Mouse (Mus musculus) myocyte (in vitro differentiated cells): ENCODE measurements around the gene Dohh. TPM values are rescaled to one million over a fixed set of nuclear protein-coding genes. Genes with fewer than 3 reads are reported as not detected.
A peak's percentile ranks its signal among the peaks of the same experiment; 100 is the strongest.

Experiments used
- H3K27me3 ChIP-seq: one replicate; pipeline ENCODE4 v1.6.1; 2011; ENCODE audit not compliant: control insufficient read depth, insufficient read depth, insufficient read length
- H3K36me3 ChIP-seq: one replicate; pipeline ENCODE4 v1.6.1; 2011; ENCODE audit not compliant: control insufficient read depth, insufficient read depth
- H3K4me2 ChIP-seq: one replicate; pipeline ENCODE4 v1.6.1; 2011; ENCODE audit warnings: low read depth, control low read depth
- H3K4me3 ChIP-seq: one replicate; pipeline ENCODE4 v1.5.1; 2011; ENCODE audit warnings: mild to moderate bottlenecking, control low read depth, moderate library complexity
- H3K79me2 ChIP-seq: one replicate; pipeline ENCODE4 v1.6.1; 2011; ENCODE audit not compliant: control insufficient read depth, insufficient read depth
- H3ac ChIP-seq: one replicate; pipeline ENCODE4 v1.6.1; 2011; ENCODE audit not compliant: control insufficient read depth, insufficient read length
- CEBPB ChIP-seq: IDR thresholded peaks from 2 replicates; pipeline ENCODE4 v1.6.1; 2011; ENCODE audit warnings: mild to moderate bottlenecking, moderate library complexity; ENCODE audit not compliant: poor library complexity, insufficient read depth, severe bottlenecking
- E2F4 ChIP-seq: IDR thresholded peaks from one replicate; pipeline ENCODE4 v1.6.1; 2011; ENCODE audit warnings: mild to moderate bottlenecking, control low read depth, moderate library complexity; ENCODE audit not compliant: insufficient read depth
- MAX ChIP-seq: IDR thresholded peaks from one replicate; pipeline ENCODE4 v1.6.1; 2011; ENCODE audit warnings: low read depth, mild to moderate bottlenecking, control low read depth
- MYOD1 ChIP-seq, 3 experiments: IDR thresholded peaks; one replicate each; pipeline ENCODE4 v1.6.1; 2011; ENCODE audit warnings: control low read depth in 2 of 3, low read depth in 2 of 3, mild to moderate bottlenecking in 2 of 3, moderate library complexity in 1 of 3; ENCODE audit not compliant: insufficient read length in 2 of 3, control insufficient read depth in 1 of 3
- MYOG ChIP-seq, 3 experiments: IDR thresholded peaks; one replicate each; pipeline ENCODE4 v1.6.1; 2011; ENCODE audit warnings: control low read depth in 2 of 3, low read depth in 2 of 3, mild to moderate bottlenecking in 2 of 3; ENCODE audit not compliant: insufficient read length in 2 of 3, control insufficient read depth in 1 of 3, insufficient read depth in 1 of 3
- POLR2A ChIP-seq: IDR thresholded peaks from one replicate; pipeline ENCODE4 v1.6.1; 2011; ENCODE audit warnings: low read depth, mild to moderate bottlenecking, control low read depth, moderate library complexity; ENCODE audit not compliant: insufficient read length
- POLR2AphosphoS2 ChIP-seq: IDR thresholded peaks from one replicate; pipeline ENCODE4 v1.6.1; 2011; ENCODE audit warnings: low read depth, control low read depth; ENCODE audit not compliant: insufficient read length
- REST ChIP-seq: IDR thresholded peaks from one replicate; pipeline ENCODE4 v1.6.1; 2011; ENCODE audit warnings: mild to moderate bottlenecking, control low read depth, moderate library complexity; ENCODE audit not compliant: insufficient read depth, insufficient read length
- SRF ChIP-seq: IDR thresholded peaks from one replicate; pipeline ENCODE4 v1.6.1; 2011; ENCODE audit warnings: low read depth; ENCODE audit not compliant: control insufficient read depth, insufficient read length
- TCF12 ChIP-seq: IDR thresholded peaks from one replicate; pipeline ENCODE4 v1.6.1; 2011; ENCODE audit warnings: mild to moderate bottlenecking, control low read depth; ENCODE audit not compliant: poor library complexity, insufficient read depth, severe bottlenecking
- TCF3 ChIP-seq: IDR thresholded peaks from one replicate; pipeline ENCODE4 v1.6.1; 2011; ENCODE audit warnings: low read depth, control low read depth; ENCODE audit not compliant: insufficient read length
- USF1 ChIP-seq: IDR thresholded peaks from one replicate; pipeline ENCODE4 v1.6.1; 2011; ENCODE audit warnings: low read depth, mild to moderate bottlenecking, control low read depth, moderate library complexity
- polyA plus RNA-seq: library from polyadenylated mRNA; unstranded; fragments of >200 nt; fragmentation: generic; extraction: Trizol; gene quantifications from one replicate; pipeline ENCODE4 v1.2.1, GENCODE M21; 2012; ENCODE audit warnings: missing spikeins

Dohh gene
- polyA plus RNA-seq, 1 experiment: 103 TPM

GRCm38 (mm10) chr10:81404082-81404481 lies 19.9 kb downstream of the Dohh start:
- no peak overlapping the region for H3K4me3 ChIP-seq
- peaks cover 6% of the 10 kb centered on the region for H3K79me2 ChIP-seq
- H3K4me2 ChIP-seq: no peak overlapping the region
- no peaks in the 10 kb centered on the region for H3K27me3 ChIP-seq
- TF ChIP-seq TCF3: no peak
- TF ChIP-seq MAX: no peak
- peaks cover 38% of the 10 kb centered on the region for H3K36me3 ChIP-seq
- H3ac ChIP-seq: no peak overlapping the region

GRCm38 (mm10) chr10:81404720-81405119 lies 20.5 kb downstream of the Dohh start:
- no peak overlapping the region for H3K4me3 ChIP-seq
- no peak overlapping the region for H3ac ChIP-seq
- no peak for TF ChIP-seq USF1
- no peak for TF ChIP-seq SRF
- TF ChIP-seq MYOD1 (IDR thresholded peaks at IDR 0.05; ENCODE audit: control insufficient read depth in 1 of 3, insufficient read length in 2 of 3, low read depth in 2 of 3): no peak
- TF ChIP-seq CEBPB: no peak
- no peak for TF ChIP-seq MAX
- TF ChIP-seq MYOG (IDR thresholded peaks at IDR 0.05; ENCODE audit: control insufficient read depth in 1 of 3, insufficient read depth in 1 of 3, insufficient read length in 2 of 3, low read depth in 2 of 3): no peak
- no peak for TF ChIP-seq TCF3
- TF ChIP-seq REST: no peak
- no peaks in the 10 kb centered on the region for H3K27me3 ChIP-seq
- peaks cover 38% of the 10 kb centered on the region for H3K36me3 ChIP-seq
- peaks cover 6% of the 10 kb centered on the region for H3K79me2 ChIP-seq
- H3K4me2 ChIP-seq: no peak overlapping the region

GRCm38 (mm10) chr10:81405588-81406201 lies 21.5 kb downstream of the Dohh start:
- H3K4me3 ChIP-seq: no peak overlapping the region
- no peaks in the 10 kb centered on the region for H3K27me3 ChIP-seq
- peaks cover 37% of the 10 kb centered on the region for H3K36me3 ChIP-seq
- H3K79me2 ChIP-seq: peaks cover 12% of the 10 kb centered on the region
- TF ChIP-seq MYOG (IDR thresholded peaks at IDR 0.05; ENCODE audit: control insufficient read depth in 1 of 3, insufficient read depth in 1 of 3, insufficient read length in 2 of 3, low read depth in 2 of 3): no peak
- TF ChIP-seq REST: no peak
- H3K4me2 ChIP-seq: no peak overlapping the region
- no peak overlapping the region for H3ac ChIP-seq

- no peak overlapping the region for H3ac ChIP-seq
- peaks cover 27% of the 10 kb centered on the region for H3K36me3 ChIP-seq
- H3K79me2 ChIP-seq: peaks cover 13% of the 10 kb centered on the region
- no peak overlapping the region for H3K4me3 ChIP-seq
- no peaks in the 10 kb centered on the region for H3K27me3 ChIP-seq
- TF ChIP-seq MAX: no peak
- no peak for TF ChIP-seq CEBPB
- TF ChIP-seq E2F4: no peak
- TF ChIP-seq REST: no peak
- no peak for TF ChIP-seq TCF3
- peak in 1 of 3 experiments; percentile 42 for TF ChIP-seq MYOG (IDR thresholded peaks at IDR 0.05; ENCODE audit: control insufficient read depth in 1 of 3, insufficient read depth in 1 of 3, insufficient read length in 2 of 3, low read depth in 2 of 3)
- peak in 1 of 3 experiments; percentile 51 for TF ChIP-seq MYOD1 (IDR thresholded peaks at IDR 0.05; ENCODE audit: control insufficient read depth in 1 of 3, insufficient read length in 2 of 3, low read depth in 2 of 3)
- TF ChIP-seq SRF: no peak
- no peak for TF ChIP-seq USF1
- no peak for TF ChIP-seq POLR2AphosphoS2
- no peak for TF ChIP-seq POLR2A
- TF ChIP-seq TCF12: no peak
- H3K4me2 ChIP-seq: peak overlapping the region; percentile 57
Measured at GRCm38 (mm10) chr10:81406504-81407440, 22.5 kb downstream of the Dohh start.
